Mouse (Mus musculus) forelimb bud, embryonic 11.5 days (tissue): Measurements from ENCODE around the gene Osbpl10.

Experiments
- DNase-seq: peaks from one replicate; pipeline ENCODE4 v3.0.0-alpha.2; 2012; ENCODE audit warnings: low read depth, low spot score

Osbpl10 gene

GRCm38 (mm10) chr9:115215830-115216701, 237.7 kb downstream of the Osbpl10 start:
- DNase-seq = peak; percentile 36

GRCm38 (mm10) chr9:115217984-115218383, 239.6 kb downstream of the Osbpl10 start:
- DNase-seq = no peak

GRCm38 (mm10) chr9:115220466-115220865, 242.1 kb downstream of the Osbpl10 start:
- no peak for DNase-seq

GRCm38 (mm10) chr9:115221265-115221664, 242.9 kb downstream of the Osbpl10 start:
- DNase-seq = no peak

DNA sequence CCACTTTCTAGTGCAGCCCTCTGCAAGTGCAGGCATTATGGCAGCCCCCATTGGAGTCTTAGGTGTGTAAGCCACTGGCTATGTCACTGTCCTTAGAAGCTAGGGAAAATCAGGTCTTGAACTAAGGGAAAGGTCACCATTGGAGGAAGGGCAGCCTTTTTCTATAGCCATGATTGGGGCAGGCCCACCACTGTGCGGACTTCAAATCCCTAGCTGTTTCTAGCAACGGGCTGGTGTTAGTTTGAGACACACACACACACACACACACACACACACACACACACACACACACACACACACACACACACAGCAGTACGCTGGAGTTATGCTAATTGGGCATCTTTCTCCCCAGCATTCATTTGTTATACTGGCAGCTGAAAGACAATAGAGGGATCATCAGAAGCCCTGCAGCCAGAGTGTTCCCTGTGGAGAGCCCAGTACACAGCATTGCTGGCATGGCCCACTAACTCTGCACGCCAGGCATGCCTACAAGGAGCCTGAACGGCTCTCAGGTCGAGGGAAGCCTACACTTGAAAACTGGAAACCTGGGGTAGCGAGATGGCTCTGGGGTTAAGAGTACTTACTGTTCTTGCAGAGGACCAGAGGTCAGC, 246.5 kb downstream of the Osbpl10 start:
- no peak for DNase-seq

DNA sequence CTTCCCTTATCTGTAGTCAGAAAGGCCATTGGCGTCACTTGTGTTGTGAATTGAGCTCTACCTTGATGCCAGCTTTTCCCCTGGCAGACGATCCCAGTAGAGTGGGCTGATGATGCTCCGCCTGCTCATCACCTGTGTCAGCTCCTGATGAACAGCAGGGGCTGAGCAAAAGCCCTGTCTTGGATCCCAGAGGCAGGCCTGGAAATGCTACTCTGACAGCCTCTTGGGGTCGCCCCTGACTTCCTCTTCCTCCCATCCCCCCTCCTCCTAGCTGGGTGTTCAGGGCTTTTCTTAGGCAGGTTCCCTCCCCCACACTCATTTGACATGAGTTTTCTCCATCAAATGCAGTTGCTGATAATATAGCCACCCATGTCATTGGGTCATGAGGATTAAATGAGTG, 250.8 kb downstream of the Osbpl10 start:
- no peak for DNase-seq

DNA sequence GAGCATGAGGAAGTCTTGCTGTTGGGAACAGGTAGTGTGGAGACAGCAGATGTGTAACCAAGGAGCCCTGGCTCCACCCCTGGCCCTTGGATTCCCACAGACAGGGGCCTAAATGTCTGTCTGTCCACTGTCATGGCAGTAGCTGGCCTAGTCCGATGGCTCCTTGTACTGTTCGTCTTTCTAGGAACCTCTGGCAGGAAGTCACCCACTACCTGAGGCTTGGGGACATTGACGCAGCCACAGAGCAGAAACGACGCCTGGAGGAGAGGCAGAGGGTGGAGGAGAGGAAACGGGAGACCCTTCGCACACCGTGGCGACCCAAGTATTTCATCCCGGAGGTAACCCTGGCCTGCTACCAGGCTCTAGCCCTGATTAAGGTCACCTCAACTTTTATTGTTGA, 251.3 kb downstream of the Osbpl10 start:
- no peak for DNase-seq

- no peak for DNase-seq
These were observed 251.8 kb downstream of the Osbpl10 start for GRCm38 (mm10) chr9:115230141-115230540.

DNA sequence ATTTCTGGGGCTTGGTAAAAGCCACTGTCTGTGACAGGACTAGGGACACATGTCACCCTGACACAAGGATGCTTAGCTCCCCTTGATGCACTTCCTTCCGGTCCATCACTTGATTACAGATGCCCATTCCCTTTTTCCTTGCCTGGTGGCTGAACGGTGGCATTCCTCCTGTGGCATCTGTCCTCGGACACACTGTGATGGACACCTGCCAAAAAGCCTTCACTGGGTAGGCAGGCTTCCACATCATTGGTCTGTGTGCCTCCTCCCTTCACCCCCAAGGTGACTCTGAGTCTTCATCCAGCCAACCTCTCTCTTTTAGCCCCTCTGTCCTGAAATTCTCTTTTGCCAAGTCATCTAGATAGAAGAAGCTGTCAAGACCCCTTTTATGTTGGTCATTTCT, 253.1 kb downstream of the Osbpl10 start:
- no peak for DNase-seq

GRCm38 (mm10) chr9:115233721-115234120, 255.4 kb downstream of the Osbpl10 start:
- no peak for DNase-seq

GRCm38 (mm10) chr9:115234561-115234960, 256.2 kb downstream of the Osbpl10 start:
- no peak for DNase-seq

DNA sequence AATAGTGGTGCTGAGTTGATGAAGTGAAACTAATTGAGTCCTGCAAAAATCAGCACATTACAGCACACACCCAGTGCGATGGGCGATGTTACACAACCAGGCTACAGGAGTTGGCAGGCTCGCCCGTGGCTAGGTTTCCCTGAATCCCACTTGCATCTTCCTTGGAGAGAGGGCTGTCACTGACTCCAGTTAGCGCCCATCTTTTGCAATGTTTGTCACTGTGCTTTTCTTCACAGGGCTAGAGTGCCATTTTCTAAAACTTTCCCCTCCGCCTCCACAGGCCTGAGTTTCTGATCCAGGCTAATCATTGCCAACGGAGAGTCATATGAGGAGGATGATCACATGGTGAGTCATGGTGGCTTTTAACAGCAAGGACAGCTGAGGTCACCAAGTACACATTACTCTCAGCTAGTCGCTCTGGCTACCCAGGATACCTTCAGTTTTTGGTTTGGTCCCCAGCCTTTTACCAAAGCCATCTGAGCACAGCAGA, 258.0 kb downstream of the Osbpl10 start:
- DNase-seq = no peak

DNA sequence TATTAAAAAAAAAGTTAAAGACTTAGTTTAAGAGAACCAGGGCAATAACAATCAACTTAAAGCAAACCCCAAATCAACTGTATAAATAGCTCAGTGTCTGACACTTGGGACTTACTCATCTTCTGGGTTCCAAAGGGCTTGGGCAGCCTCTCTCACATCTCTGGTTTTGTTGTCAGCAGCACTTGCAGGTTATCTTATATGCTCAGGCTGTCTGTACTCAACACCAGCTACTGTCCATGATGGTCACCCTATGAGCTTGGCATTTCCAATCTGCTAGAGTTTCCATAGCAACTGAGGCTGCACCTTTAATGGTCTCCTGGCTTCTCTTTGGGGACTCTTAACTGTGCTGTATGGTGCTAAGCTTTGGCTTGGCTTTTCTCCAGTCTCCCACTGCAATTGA, 259.6 kb downstream of the Osbpl10 start:
- no peak for DNase-seq

GRCm38 (mm10) chr9:115239861-115240260, 261.5 kb downstream of the Osbpl10 start:
- no peak for DNase-seq

DNA sequence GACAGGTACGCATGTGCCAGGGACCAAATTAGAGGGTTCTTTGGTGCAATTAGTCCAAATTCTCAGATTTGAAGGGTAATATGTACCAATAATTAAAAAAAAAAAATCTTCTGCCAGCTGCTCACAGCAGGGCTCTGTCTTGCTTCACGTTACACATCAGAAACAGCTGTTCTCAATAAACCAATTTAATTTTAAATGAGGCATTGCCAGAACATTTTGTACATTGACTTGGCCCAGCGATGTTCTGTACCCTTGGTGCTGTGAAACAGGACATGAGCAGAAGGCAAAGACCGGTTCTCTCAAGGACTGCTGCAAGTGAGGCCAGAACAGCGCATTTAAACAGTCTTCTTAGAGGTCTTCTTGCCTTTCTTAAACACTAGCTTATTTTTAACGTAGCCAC, 265.3 kb downstream of the Osbpl10 start:
- DNase-seq = peak; percentile 54

- no peak for DNase-seq
These were observed 266.7 kb downstream of the Osbpl10 start for GRCm38 (mm10) chr9:115245092-115245491.

DNA sequence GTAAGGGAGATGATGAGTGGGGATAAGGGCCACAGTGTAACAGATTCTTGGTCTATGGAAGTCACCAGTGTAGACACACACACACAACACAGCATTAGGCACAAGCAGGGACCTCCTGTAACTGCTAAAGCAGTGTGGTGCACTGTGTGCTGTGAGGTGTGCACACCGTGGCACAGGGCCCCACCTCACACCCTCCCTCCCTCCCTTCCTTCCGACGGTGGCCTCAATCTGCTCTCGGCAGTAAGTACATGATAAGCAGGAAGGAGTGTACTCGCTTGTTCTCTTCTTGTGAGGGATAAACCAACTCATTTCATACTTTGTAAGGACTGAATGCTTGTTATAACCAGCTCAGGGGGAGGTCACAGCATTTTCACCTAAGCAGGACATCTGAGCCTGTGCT, 270.8 kb downstream of the Osbpl10 start:
- DNase-seq = no peak

GRCm38 (mm10) chr9:115257733-115258286, 279.4 kb downstream of the Osbpl10 start:
- no peak for DNase-seq

GRCm38 (mm10) chr9:115259866-115260265, 281.5 kb downstream of the Osbpl10 start:
- no peak for DNase-seq

DNA sequence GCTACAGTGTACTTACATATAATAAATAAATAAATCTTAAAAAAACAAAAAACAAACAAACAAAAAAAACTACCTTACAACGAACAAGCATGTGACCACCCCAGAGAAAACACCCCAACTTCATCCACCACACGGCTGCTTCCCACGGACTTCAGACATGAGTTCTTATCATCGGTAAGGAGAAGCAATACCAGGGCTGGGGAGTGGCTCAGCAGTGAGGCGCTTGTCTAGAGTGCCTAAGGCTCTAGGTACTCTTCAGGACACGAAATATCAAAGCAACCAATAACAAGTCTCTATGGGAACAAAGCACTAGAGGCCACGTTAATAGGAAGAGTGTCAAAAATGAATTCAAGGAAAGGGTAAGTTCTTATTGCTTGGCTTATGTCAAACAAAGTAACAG, 282.1 kb downstream of the Osbpl10 start:
- no peak for DNase-seq

- peak; percentile 64 for DNase-seq
These were observed 283.1 kb downstream of the Osbpl10 start for GRCm38 (mm10) chr9:115261456-115261855.

DNA sequence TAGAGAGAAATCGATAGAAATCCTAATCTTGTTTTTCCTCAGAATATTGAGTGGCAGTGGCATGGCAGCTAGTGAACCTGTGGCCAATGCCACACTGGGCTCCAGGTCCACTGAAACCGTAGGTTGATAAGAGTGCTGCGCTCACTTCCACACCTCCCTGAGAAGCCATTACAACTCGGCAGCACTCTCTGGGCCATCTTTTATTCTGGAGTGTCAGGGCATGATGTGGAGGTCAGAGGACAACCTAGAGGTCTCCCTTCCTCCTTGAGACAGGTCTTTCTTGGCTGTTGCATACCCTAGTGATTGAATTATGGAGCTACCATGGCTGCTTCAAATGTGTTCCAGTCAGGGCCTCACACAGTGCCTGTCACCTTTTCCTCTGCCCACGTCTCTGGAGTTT, 283.5 kb downstream of the Osbpl10 start:
- DNase-seq = no peak

- no peak for DNase-seq
These were observed 293.2 kb downstream of the Osbpl10 start for GRCm38 (mm10) chr9:115271556-115271955.
